Mouse (Mus musculus): ENCODE results near the gene Col23a1.

GRCm38 (mm10) chr11:51621776-51622175, 332.1 kb downstream of the Col23a1 start:
- TF ChIP-seq POLR2A (IDR thresholded peaks at IDR 0.05; ENCODE audit: borderline replicate concordance, insufficient read depth, low read length): no peak
- no peak for TF ChIP-seq CTCF (IDR thresholded peaks at IDR 0.05; ENCODE audit: borderline replicate concordance, insufficient read depth, low read depth, low read length)
